Mouse (Mus musculus): Measurements from ENCODE around the gene Dcdc2c. TPM values are rescaled to one million over a fixed set of nuclear protein-coding genes. Genes with fewer than 3 reads are reported as not detected.

Dcdc2c gene
- polyA plus RNA-seq, 1 experiment from 2014 or later = not detected

GRCm38 (mm10) chr12:28494289-28494688 is 57.9 kb downstream of the Dcdc2c start:
- DNase-seq (ENCODE audit: low spot score) = no peak
- H3K4me1 ChIP-seq (ENCODE audit: control insufficient read depth, insufficient read depth, low read length) = no peaks in the 10 kb centered on the region
- no peaks in the 10 kb centered on the region for H3K27me3 ChIP-seq (ENCODE audit: control insufficient read depth, insufficient read depth, low read length)
- no peak overlapping the region for H3K4me2 ChIP-seq (ENCODE audit: low read depth)
- 93% methylated on average over 5 of the region's 5 CpGs for WGBS
- no peak overlapping the region for H3K4me3 ChIP-seq (ENCODE audit: low read depth, low read length)
- no peak for ATAC-seq (ENCODE audit: insufficient read depth, low FRiP score, low TSS enrichment)
- no peak overlapping the region for H3K9ac ChIP-seq (ENCODE audit: low read length)
- H3K9me3 ChIP-seq (ENCODE audit: control insufficient read depth, low read length) = no peaks in the 10 kb centered on the region
- no peaks in the 10 kb centered on the region for H3K36me3 ChIP-seq (ENCODE audit: control insufficient read depth, insufficient read depth, low read length)
- H3K27ac ChIP-seq (ENCODE audit: low read depth, low read length) = no peak overlapping the region

DNA sequence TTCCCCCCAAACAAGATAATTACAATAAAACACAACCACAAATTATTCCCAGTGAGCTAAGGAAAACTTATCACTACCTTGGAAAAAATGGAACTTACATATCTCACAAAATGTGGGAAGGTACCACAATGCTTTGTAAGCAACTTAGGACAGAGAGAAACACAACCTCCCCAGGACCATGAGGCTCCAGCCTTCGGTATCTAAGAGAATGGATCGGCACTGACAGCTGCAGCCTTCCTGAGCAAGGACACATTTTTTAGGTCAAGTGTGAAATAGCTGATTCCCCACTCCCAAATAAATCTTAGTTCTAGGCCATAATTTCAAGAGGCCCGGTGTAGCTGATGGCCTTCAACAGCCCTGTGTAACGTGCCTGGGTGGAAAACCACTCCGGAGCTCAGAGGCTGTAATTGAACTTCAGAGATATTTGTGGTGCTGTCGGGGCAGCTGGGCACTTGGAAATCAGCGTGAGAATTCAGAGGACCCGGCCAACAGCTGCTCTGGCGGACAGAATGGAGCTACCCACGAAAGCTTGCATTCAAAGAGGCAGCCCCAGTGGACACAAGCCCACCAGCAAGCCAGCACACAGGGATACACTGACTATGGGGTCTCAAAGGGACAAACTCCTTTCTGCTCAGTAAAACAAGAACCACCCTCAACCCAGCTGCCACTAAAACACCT is 69.6 kb downstream of the Dcdc2c start:
- no peaks in the 10 kb centered on the region for H3K36me3 ChIP-seq (ENCODE audit: control insufficient read depth, insufficient read depth, low read length)
- ATAC-seq (ENCODE audit: insufficient read depth, low FRiP score, low TSS enrichment) (no peak), DNase-seq (ENCODE audit: low spot score) (no peak)
- no peak overlapping the region for H3K27ac ChIP-seq (ENCODE audit: low read depth, low read length)
- no peak overlapping the region for H3K4me2 ChIP-seq (ENCODE audit: low read depth)
- no peaks in the 10 kb centered on the region for H3K9me3 ChIP-seq (ENCODE audit: control insufficient read depth, low read length)
- WGBS = 68% methylated on average over 10 of the region's 10 CpGs
- H3K4me3 ChIP-seq (ENCODE audit: low read depth, low read length) = no peak overlapping the region
- no peak overlapping the region for H3K9ac ChIP-seq (ENCODE audit: low read length)
- no peaks in the 10 kb centered on the region for H3K4me1 ChIP-seq (ENCODE audit: control insufficient read depth, insufficient read depth, low read length)
- no peaks in the 10 kb centered on the region for H3K27me3 ChIP-seq (ENCODE audit: control insufficient read depth, insufficient read depth, low read length)

DNA sequence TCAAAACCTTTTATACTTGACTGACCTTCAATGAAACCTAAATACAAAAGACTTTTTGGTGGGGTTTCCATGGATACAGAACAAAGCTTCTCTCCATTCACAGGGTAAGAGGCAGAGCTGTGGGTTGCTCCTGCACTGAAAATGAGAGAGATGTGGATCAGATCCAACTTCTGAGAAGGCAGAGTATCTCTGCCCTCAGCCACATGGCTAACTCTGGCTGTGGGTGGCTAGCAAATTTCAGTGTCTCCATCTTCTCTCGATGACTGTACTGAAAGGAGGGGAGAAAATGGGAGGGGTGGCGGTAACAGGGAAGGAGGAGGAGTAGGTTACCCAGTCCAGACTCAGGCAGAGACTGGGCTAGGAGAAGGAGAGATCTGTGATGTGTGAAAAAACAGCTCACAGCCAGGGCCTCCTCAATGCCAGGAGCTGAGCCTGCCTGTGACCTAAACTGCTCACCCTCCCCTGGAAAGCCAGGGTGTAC is 91.2 kb downstream of the Dcdc2c start:
- H3K9me3 ChIP-seq (ENCODE audit: control insufficient read depth, low read length) = 0 out of 2 replicates have a peak, but pooled peaks cover 2% of the 10 kb centered on the region
- no peak overlapping the region for H3K4me3 ChIP-seq (ENCODE audit: low read depth, low read length)
- 34% methylated on average over 2 of the region's 2 CpGs for WGBS
- no peaks in the 10 kb centered on the region for H3K36me3 ChIP-seq (ENCODE audit: control insufficient read depth, insufficient read depth, low read length)
- ATAC-seq (ENCODE audit: insufficient read depth, low FRiP score, low TSS enrichment) (peak; percentile 87), DNase-seq (ENCODE audit: low spot score) (peak; percentile 38)
- H3K27me3 ChIP-seq (ENCODE audit: control insufficient read depth, insufficient read depth, low read length) = no peaks in the 10 kb centered on the region
- no peak overlapping the region for H3K9ac ChIP-seq (ENCODE audit: low read length)
- no peak overlapping the region for H3K27ac ChIP-seq (ENCODE audit: low read depth, low read length)
- H3K4me2 ChIP-seq (ENCODE audit: low read depth) = no peak overlapping the region
- 0 out of 2 replicates have a peak, but pooled peaks cover 4% of the 10 kb centered on the region for H3K4me1 ChIP-seq (ENCODE audit: control insufficient read depth, insufficient read depth, low read length)

DNA sequence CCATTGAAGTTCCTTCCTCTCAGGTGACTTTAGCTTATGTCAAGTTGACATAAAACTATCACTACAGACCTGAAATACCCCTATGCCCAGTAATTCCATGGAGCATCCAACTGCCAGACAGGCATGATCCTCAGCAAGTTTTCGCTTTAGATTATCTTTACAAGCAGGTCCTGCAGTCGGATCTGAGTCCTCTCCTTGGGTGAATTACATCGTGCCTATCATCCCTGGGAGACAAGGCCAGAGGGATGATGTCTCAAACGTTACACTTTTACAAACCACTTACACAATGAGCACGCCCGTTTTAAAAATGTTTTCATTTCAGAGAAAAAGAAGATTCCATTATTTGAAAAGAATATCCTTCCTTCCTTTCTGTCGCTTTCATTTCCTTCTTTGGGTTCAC is 91.7 kb downstream of the Dcdc2c start:
- no peak overlapping the region for H3K4me2 ChIP-seq (ENCODE audit: low read depth)
- no peak for ATAC-seq (ENCODE audit: insufficient read depth, low FRiP score, low TSS enrichment)
- no peak overlapping the region for H3K4me3 ChIP-seq (ENCODE audit: low read depth, low read length)
- H3K27me3 ChIP-seq (ENCODE audit: control insufficient read depth, insufficient read depth, low read length) = no peaks in the 10 kb centered on the region
- no peaks in the 10 kb centered on the region for H3K36me3 ChIP-seq (ENCODE audit: control insufficient read depth, insufficient read depth, low read length)
- no peak for DNase-seq (ENCODE audit: low spot score)
- H3K27ac ChIP-seq (ENCODE audit: low read depth, low read length) = no peak overlapping the region
- 0 out of 2 replicates have a peak, but pooled peaks cover 4% of the 10 kb centered on the region for H3K4me1 ChIP-seq (ENCODE audit: control insufficient read depth, insufficient read depth, low read length)
- WGBS = 43% methylated on average over 7 of the region's 7 CpGs
- H3K9ac ChIP-seq (ENCODE audit: low read length) = no peak overlapping the region
- 0 out of 2 replicates have a peak, but pooled peaks cover 2% of the 10 kb centered on the region for H3K9me3 ChIP-seq (ENCODE audit: control insufficient read depth, low read length)

DNA sequence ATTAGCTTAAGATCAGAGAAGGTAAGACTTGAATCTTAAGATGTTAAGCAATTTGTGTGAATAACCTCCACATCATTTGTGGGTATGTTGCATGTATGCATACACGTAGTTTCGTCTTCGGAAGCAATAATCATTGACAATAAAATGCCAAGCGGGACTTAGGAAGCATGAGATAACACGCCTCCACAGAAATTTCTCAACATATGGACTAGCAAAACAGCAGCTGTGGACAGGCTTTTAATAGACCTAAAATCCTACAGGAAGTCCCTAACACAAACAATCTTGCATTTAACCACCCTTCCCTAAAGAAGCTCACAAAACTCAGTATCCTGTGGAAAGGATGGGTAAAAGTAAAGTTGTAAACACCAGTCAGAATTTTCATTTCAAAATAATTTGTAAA is 93.4 kb downstream of the Dcdc2c start:
- DNase-seq (ENCODE audit: low spot score) (no peak), ATAC-seq (ENCODE audit: insufficient read depth, low FRiP score, low TSS enrichment) (no peak)
- Histone ChIP-seq H3K4me3 (ENCODE audit: low read depth, low read length) (no peak overlapping the region), H3K4me1 (ENCODE audit: control insufficient read depth, insufficient read depth, low read length) (0 out of 2 replicates have a peak, but pooled peaks cover 4% of the 10 kb centered on the region), H3K4me2 (ENCODE audit: low read depth) (no peak overlapping the region), H3K27ac (ENCODE audit: low read depth, low read length) (no peak overlapping the region), H3K9ac (ENCODE audit: low read length) (no peak overlapping the region), H3K36me3 (ENCODE audit: control insufficient read depth, insufficient read depth, low read length) (no peaks in the 10 kb centered on the region), H3K9me3 (ENCODE audit: control insufficient read depth, low read length) (0 out of 2 replicates have a peak, but pooled peaks cover 2% of the 10 kb centered on the region), H3K27me3 (ENCODE audit: control insufficient read depth, insufficient read depth, low read length) (no peaks in the 10 kb centered on the region)
- WGBS = 90% methylated on average over 5 of the region's 5 CpGs

DNA sequence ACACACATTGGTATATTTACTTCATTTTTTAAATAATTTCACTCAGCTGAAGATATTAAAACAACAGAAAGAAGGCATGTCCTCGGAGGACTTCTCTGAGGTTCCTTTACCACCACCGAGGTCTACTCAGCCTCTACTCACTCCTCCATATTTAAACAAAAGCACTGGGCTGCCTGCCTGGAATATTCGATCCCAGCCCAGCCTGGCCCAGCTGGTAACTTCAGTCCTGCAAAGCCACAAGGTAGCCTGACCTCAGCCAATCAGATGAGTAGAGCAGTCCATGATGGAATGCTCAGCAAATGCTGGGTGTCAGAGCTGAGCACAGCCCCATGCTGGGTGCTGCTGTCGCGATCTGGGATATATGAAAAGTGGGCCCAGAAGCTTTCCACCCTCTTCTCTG is 115.7 kb downstream of the Dcdc2c start:
- Histone ChIP-seq H3K9ac (ENCODE audit: low read length) (no peak overlapping the region), H3K4me2 (ENCODE audit: low read depth) (no peak overlapping the region), H3K27me3 (ENCODE audit: control insufficient read depth, insufficient read depth, low read length) (no peaks in the 10 kb centered on the region), H3K36me3 (ENCODE audit: control insufficient read depth, insufficient read depth, low read length) (no peaks in the 10 kb centered on the region), H3K27ac (ENCODE audit: low read depth, low read length) (no peak overlapping the region), H3K4me3 (ENCODE audit: low read depth, low read length) (no peak overlapping the region), H3K9me3 (ENCODE audit: control insufficient read depth, low read length) (no peaks in the 10 kb centered on the region), H3K4me1 (ENCODE audit: control insufficient read depth, insufficient read depth, low read length) (0 out of 2 replicates have a peak, but pooled peaks cover 3% of the 10 kb centered on the region)
- DNase-seq (ENCODE audit: low spot score) = no peak
- no peak for ATAC-seq (ENCODE audit: insufficient read depth, low FRiP score, low TSS enrichment)
- WGBS = 66% methylated on average over 5 of the region's 5 CpGs

DNA sequence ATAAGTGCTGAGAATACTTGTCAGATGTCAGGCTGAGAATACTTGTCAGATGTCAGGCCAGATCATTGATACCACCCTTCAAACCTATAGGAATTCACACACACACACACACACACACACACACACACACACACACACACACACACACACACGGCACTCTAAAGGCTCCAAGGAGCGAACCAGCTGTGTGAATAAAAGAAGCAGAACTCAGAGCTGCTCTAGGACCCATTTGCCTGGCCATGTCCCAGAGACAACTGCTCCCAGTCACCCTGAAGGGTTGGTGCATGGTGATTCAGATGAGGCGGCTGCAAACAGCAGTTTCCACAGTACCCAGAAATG is 119.5 kb downstream of the Dcdc2c start:
- Histone ChIP-seq H3K27me3 (ENCODE audit: control insufficient read depth, insufficient read depth, low read length) (no peaks in the 10 kb centered on the region), H3K9me3 (ENCODE audit: control insufficient read depth, low read length) (no peaks in the 10 kb centered on the region), H3K4me3 (ENCODE audit: low read depth, low read length) (no peak overlapping the region), H3K27ac (ENCODE audit: low read depth, low read length) (no peak overlapping the region), H3K36me3 (ENCODE audit: control insufficient read depth, insufficient read depth, low read length) (no peaks in the 10 kb centered on the region), H3K4me1 (ENCODE audit: control insufficient read depth, insufficient read depth, low read length) (0 out of 2 replicates have a peak, but pooled peaks cover 3% of the 10 kb centered on the region), H3K4me2 (ENCODE audit: low read depth) (no peak overlapping the region), H3K9ac (ENCODE audit: low read length) (no peak overlapping the region)
- DNase-seq (ENCODE audit: low spot score) (no peak), ATAC-seq (ENCODE audit: insufficient read depth, low FRiP score, low TSS enrichment) (no peak)
- 93% methylated on average over 3 of the region's 3 CpGs for WGBS

DNA sequence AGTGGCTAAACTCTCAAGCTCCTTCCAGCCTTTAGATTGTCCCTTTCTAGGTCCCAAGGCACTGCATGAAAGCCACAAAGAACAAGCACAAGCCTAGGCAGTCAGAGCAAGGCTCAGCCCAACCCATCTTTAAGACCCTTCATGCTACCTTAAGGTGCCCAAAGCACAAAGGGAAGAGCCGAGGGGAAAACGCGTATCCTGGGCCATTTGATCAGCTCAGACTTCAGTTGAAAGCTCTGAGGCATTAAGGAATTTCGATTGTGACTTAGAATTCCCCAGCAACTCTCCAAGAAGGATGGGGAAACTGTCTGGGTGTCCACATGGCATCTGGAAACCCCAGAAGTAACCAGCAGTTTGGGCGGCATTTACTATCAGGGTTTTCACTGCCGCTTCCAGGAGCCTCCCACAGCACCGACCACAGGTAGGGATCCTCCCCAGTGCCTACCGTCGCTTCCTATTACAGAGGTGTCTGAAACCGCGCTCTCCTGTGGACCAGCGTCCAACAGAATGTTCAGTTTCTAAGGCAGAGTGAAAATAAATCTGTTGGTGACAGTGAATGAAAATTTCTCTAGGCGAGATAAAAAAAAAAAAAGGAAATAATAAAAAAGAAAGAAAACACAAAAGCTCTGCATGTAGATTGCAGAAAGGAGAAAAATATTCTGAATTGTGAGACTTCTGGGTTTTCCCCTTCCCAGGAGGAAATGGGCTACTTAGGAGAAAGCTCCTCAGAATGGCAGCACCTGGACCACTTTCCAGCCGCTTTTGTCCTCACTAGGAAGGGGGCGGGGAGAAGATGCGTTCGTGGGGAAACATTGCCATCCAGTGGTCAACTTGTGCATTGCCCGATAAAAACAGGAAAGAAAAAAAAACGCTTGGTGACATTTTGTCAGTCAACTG is 120.1 kb downstream of the Dcdc2c start:
- peak; percentile 41; the same call in 1 of the 2 replicates for ATAC-seq (ENCODE audit: insufficient read depth, low FRiP score, low TSS enrichment)
- peak overlapping the region; percentile 45; the same call in 1 of the 2 replicates for H3K9ac ChIP-seq (ENCODE audit: low read length)
- WGBS = 12% methylated on average over 19 of the region's 19 CpGs

More for the DNA sequence above, 120.1 kb downstream of the Dcdc2c start:
- Histone ChIP-seq H3K9me3 (ENCODE audit: control insufficient read depth, low read length) (no peaks in the 10 kb centered on the region), H3K4me2 (ENCODE audit: low read depth) (peak overlapping the region; percentile 41), H3K27me3 (ENCODE audit: control insufficient read depth, insufficient read depth, low read length) (no peaks in the 10 kb centered on the region), H3K27ac (ENCODE audit: low read depth, low read length) (peak overlapping the region; percentile 64; the same call in 1 of the 2 replicates), H3K36me3 (ENCODE audit: control insufficient read depth, insufficient read depth, low read length) (no peaks in the 10 kb centered on the region), H3K4me3 (ENCODE audit: low read depth, low read length) (peak overlapping the region; percentile 6), H3K4me1 (ENCODE audit: control insufficient read depth, insufficient read depth, low read length) (0 out of 2 replicates have a peak, but pooled peaks cover 3% of the 10 kb centered on the region)
- DNase-seq (ENCODE audit: low spot score) = peak; percentile 82

Data from neural tube, embryonic 11.5 days (tissue).